Mouse (Mus musculus): Measurements from ENCODE around the gene Ttll12.

Ttll12 gene

GRCm38 (mm10) chr15:83563327-83563856 lies 31.6 kb downstream of the Ttll12 start, which contains the start of the genes Tspo and Mcat:
Gene Tspo, plus strand, starts transcription at chr15:83563592.
Gene Mcat, minus strand, starts transcription at chr15:83563787.
- no peak for ATAC-seq (ENCODE audit: low TSS enrichment)

- ATAC-seq (ENCODE audit: low TSS enrichment): peak; percentile 78
These were observed 32.2 kb downstream of the Ttll12 start for GRCm38 (mm10) chr15:83562626-83563270.

GRCm38 (mm10) chr15:83560941-83561477 lies 33.9 kb downstream of the Ttll12 start:
- no peak for ATAC-seq (ENCODE audit: low TSS enrichment)

- peak; percentile 94 for ATAC-seq (ENCODE audit: low TSS enrichment)
These were observed 39.6 kb downstream of the Ttll12 start for GRCm38 (mm10) chr15:83555161-83555974.

GRCm38 (mm10) chr15:83553831-83554230 lies 41.1 kb downstream of the Ttll12 start:
- ATAC-seq (ENCODE audit: low TSS enrichment): no peak

- ATAC-seq (ENCODE audit: low TSS enrichment): no peak
These were observed 44.8 kb downstream of the Ttll12 start for GRCm38 (mm10) chr15:83550137-83550536.

GRCm38 (mm10) chr15:83547144-83547543 lies 47.8 kb downstream of the Ttll12 start:
- ATAC-seq (ENCODE audit: low TSS enrichment): no peak

GRCm38 (mm10) chr15:83546029-83546428 lies 48.9 kb downstream of the Ttll12 start:
- no peak for ATAC-seq (ENCODE audit: low TSS enrichment)

- no peak for ATAC-seq (ENCODE audit: low TSS enrichment)
These were observed 53.2 kb downstream of the Ttll12 start for GRCm38 (mm10) chr15:83541647-83542287.

GRCm38 (mm10) chr15:83539905-83540304 lies 55.1 kb downstream of the Ttll12 start:
- no peak for ATAC-seq (ENCODE audit: low TSS enrichment)

GRCm38 (mm10) chr15:83538855-83539254 lies 56.1 kb downstream of the Ttll12 start:
- no peak for ATAC-seq (ENCODE audit: low TSS enrichment)

GRCm38 (mm10) chr15:83535890-83536231 lies 59.1 kb downstream of the Ttll12 start:
- no peak for ATAC-seq (ENCODE audit: low TSS enrichment)

GRCm38 (mm10) chr15:83534960-83535889 lies 59.7 kb downstream of the Ttll12 start:
- ATAC-seq (ENCODE audit: low TSS enrichment): no peak

GRCm38 (mm10) chr15:83532606-83533005 lies 62.4 kb downstream of the Ttll12 start:
- ATAC-seq (ENCODE audit: low TSS enrichment): no peak

- no peak for ATAC-seq (ENCODE audit: low TSS enrichment)
These were observed 62.9 kb downstream of the Ttll12 start for GRCm38 (mm10) chr15:83531961-83532469.

GRCm38 (mm10) chr15:83530688-83531087 lies 64.3 kb downstream of the Ttll12 start:
- no peak for ATAC-seq (ENCODE audit: low TSS enrichment)

- no peak for ATAC-seq (ENCODE audit: low TSS enrichment)
These were observed 64.7 kb downstream of the Ttll12 start for GRCm38 (mm10) chr15:83530233-83530632.

GRCm38 (mm10) chr15:83529765-83530164 lies 65.2 kb downstream of the Ttll12 start:
- ATAC-seq (ENCODE audit: low TSS enrichment): no peak

- no peak for ATAC-seq (ENCODE audit: low TSS enrichment)
These were observed 66.1 kb downstream of the Ttll12 start for GRCm38 (mm10) chr15:83528892-83529291.

GRCm38 (mm10) chr15:83527747-83528146 lies 67.2 kb downstream of the Ttll12 start:
- ATAC-seq (ENCODE audit: low TSS enrichment): no peak

GRCm38 (mm10) chr15:83527092-83527437 lies 67.9 kb downstream of the Ttll12 start:
- ATAC-seq (ENCODE audit: low TSS enrichment): no peak
